Mouse (Mus musculus): Measurements from ENCODE around the gene Cmtm5.
"Not testable (repeated sequence)": the region's sequence is repeated elsewhere in the genome, so short reads cannot be mapped to it uniquely, and the experiment has no call there.

DNA sequence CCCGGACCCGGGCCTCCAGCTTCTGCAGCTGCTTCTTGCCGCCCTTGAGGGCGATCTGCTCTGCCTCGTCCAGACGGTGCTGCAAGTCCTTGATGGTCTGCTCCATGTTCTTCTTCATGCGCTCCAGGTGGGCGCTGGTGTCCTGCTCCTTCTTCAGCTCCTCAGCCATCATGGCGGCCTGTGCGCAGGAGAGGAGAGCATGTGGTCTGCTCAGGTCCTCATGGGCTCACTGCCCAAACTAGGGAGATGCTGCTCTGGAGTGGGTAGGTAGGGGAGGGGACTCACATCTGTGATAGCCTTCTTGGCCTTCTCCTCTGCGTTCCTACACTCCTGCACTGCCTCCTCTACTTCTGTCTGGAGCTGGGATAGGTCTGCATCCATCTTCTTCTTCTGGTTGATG is 36.7 kb downstream of the Cmtm5 start:
- TF ChIP-seq ELF1 (IDR thresholded peaks at IDR 0.05; ENCODE audit: low read depth, low read length); MXI1 (IDR thresholded peaks at IDR 0.05; ENCODE audit: low read depth, low read length); POLR2A (IDR thresholded peaks at IDR 0.05; ENCODE audit: low read depth, low read length); SIN3A (IDR thresholded peaks at IDR 0.05; ENCODE audit: low read length); POLR2AphosphoS2 (IDR thresholded peaks at IDR 0.05; ENCODE audit: low read depth, low read length); MYC (IDR thresholded peaks at IDR 0.05; ENCODE audit: low read depth, low read length); ETS1 (conservative IDR thresholded peaks at IDR 0.05; ENCODE audit: low read depth, low read length); CTCF (conservative IDR thresholded peaks at IDR 0.05 in 1 of 2, IDR thresholded peaks at IDR 0.05 in 1 of 2; ENCODE audit: low read depth in 2 of 2, low read length in 2 of 2); RCOR1 (conservative IDR thresholded peaks at IDR 0.05; ENCODE audit: low read depth, low read length); IRF4 (IDR thresholded peaks at IDR 0.05; ENCODE audit: low read depth, low read length); JUND (conservative IDR thresholded peaks at IDR 0.05; ENCODE audit: low read depth, low read length); RAD21 (IDR thresholded peaks at IDR 0.05; ENCODE audit: low read depth, low read length); MAX (IDR thresholded peaks at IDR 0.05; ENCODE audit: low read length): not testable (repeated sequence)
